Mouse (Mus musculus): ENCODE measurements around the gene Gm20388. TPM values are rescaled to one million over a fixed set of nuclear protein-coding genes. Genes with fewer than 3 reads are reported as not detected.

Gm20388 gene
- total RNA-seq, 1 experiment from 2014 or later = 10.0 TPM

DNA sequence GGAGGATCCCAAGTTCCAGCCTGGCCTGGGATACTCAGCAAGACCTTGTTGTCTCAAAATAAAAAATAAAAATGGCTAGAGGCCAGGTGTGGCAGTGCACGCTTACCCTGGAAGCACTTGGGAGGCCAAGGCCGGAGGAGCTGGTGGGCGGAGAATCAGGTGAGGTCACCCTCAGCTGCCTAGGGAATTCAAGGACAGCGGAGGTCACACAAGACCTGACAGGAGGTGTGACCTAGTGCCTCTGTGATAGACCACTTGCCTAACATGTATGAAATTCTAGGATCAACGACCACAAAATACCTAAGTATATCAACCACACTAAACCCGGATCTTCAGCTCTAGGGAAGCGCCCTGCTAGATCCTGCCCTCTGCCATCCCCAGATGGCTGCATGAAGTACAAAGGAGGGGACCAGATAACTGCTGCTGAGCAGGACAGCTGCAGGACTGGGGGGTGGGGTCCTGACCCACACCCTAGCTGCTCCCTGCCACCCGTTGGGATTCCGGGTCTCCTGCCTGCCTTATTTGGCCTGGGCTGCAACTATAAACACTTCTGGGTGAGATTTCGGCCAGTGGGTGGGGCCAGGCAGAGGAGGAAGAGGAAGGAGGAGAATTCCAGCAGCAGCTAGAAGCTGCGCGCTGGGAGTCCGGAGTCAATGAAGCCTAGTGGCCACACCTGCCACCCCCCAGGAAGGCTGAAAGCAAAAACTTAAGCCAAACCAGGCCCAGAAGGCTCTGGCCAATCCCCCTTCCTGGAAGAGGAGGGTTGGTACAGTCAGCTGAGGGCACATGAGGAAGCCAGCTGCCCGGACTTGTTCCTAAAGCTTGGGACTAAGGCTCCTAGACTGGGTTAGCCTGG lies 2612.4 kb downstream of the Gm20388 start:
- no peak for ATAC-seq (replicated peaks; ENCODE audit: insufficient number of reproducible peaks, low FRiP score, low TSS enrichment, poor library complexity, severe bottlenecking)

DNA sequence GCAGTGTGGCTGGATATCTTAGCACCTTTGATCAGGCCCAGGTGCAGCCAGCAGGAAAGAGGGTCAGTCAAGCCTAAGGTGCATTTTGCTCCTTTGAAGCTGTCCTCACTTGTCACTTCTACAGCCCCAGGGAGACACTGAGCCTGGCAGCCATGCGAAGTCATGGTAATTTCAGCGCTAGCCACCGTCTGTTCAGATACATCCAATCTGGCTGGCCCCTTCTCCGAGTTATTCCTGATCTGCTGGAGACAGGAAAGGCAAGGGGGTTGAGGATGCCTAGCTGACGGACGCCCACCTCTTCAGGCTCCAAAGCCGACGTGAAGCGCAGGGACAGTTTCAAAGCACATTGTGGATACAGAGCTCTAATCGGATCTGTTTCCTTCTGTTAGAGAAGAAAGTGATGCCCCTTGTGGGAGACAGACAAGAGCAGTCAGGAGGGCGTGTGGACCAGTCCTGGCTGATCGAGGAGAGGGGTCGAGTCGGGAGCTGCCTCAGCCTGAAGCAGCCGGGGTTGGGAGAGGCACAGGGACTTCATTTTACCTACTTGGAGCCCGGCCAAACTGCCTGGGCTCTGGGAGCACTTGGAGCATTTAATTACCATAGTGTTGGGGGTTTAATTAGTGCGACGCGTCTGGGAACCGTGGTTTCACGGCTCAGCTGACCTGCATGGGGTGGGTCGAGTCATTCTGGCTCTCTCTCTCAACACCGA lies 2613.2 kb downstream of the Gm20388 start:
- ATAC-seq (replicated peaks; ENCODE audit: insufficient number of reproducible peaks, low FRiP score, low TSS enrichment, poor library complexity, severe bottlenecking) = no peak

- no peak for ATAC-seq (replicated peaks; ENCODE audit: insufficient number of reproducible peaks, low FRiP score, low TSS enrichment, poor library complexity, severe bottlenecking)
Observed at GRCm38 (mm10) chr8:122524506-122524905, 2613.9 kb downstream of the Gm20388 start.

DNA sequence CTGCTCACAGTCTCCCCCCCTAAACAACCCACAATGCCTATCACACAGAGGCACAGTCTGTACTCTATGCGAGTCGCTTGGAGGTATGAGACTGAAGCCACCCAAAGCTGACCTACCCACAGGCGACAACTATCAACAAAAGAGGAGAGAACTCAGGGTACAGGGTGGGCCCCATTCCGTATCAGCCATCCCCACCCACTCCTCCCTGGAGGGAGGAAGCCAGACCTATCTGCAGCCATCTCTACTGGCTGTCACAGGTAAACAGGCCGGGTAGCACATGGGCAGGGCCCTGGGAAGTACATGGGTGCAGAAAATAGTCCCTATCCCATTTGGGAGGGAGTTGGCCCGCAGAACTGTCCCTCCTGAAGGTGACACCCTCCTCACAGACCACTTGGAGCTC lies 2614.4 kb downstream of the Gm20388 start:
- no peak for ATAC-seq (replicated peaks; ENCODE audit: insufficient number of reproducible peaks, low FRiP score, low TSS enrichment, poor library complexity, severe bottlenecking)

DNA sequence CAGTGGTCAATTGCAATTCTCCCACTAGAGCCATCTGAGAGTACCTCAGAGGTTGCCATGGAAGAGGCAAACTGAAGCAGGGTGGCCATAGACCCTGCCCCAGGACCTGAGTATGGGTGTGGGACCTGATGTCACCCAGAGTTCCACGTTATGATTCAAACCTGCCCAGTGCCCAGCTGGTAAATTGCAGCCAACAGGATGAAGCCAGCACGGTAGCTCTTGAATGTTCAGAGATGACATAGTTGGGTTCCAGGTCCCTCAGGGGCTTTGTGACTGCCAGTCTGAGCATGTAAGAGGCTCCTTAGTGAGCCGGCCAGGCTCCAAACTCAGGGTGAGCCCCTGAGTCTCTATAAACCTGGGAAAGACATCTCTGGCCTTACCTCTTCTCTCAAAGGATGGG lies 2615.4 kb downstream of the Gm20388 start:
- no peak for ATAC-seq (replicated peaks; ENCODE audit: insufficient number of reproducible peaks, low FRiP score, low TSS enrichment, poor library complexity, severe bottlenecking)

- no peak for ATAC-seq (replicated peaks; ENCODE audit: insufficient number of reproducible peaks, low FRiP score, low TSS enrichment, poor library complexity, severe bottlenecking)
Observed at GRCm38 (mm10) chr8:122526526-122527170, 2616.0 kb downstream of the Gm20388 start.

- no peak for ATAC-seq (replicated peaks; ENCODE audit: insufficient number of reproducible peaks, low FRiP score, low TSS enrichment, poor library complexity, severe bottlenecking)
Observed at GRCm38 (mm10) chr8:122527937-122528336, 2617.3 kb downstream of the Gm20388 start.

- no peak for ATAC-seq (replicated peaks; ENCODE audit: insufficient number of reproducible peaks, low FRiP score, low TSS enrichment, poor library complexity, severe bottlenecking)
Observed at GRCm38 (mm10) chr8:122529159-122529558, 2618.5 kb downstream of the Gm20388 start.

DNA sequence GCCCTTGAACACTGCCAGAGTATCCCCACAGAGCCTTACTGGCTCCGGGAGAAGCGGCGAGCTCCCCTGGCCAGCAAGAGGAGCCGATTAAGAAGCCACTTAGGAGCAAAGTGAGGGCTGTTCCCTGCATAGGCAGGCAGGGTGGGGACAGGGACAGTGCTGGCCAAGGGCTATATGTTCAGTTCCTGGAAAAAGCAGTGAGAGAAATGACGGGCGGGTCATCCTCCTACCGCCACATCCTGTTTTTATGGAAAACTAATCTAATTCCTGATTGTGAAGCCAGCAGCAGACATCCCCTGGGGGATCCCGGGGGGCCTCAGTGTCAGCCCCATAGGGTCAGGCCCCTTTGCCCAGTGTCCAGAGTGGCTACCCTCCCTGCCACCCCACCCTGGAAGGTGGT lies 2620.7 kb downstream of the Gm20388 start:
- no peak for ATAC-seq (replicated peaks; ENCODE audit: insufficient number of reproducible peaks, low FRiP score, low TSS enrichment, poor library complexity, severe bottlenecking)

DNA sequence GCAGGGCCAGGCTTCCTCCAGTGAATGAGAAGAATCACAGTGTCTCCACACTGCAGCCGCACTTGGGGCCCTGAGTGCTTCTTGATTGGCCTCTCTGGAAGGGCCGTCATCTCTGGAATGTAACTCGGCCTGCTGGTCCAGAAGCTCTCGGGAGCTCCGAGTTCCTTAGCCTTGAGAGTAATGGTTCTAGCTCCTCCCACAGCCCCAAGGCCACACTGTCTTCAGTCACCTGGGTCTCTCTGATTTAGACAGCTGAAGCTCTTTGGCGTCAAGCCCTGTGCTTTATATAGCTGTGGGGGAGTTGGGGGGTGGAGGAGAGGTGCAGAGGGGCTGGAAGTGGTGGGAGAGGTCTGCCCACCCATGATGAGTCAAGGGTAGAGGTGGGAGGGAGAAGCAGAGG lies 2626.4 kb downstream of the Gm20388 start:
- no peak for ATAC-seq (replicated peaks; ENCODE audit: insufficient number of reproducible peaks, low FRiP score, low TSS enrichment, poor library complexity, severe bottlenecking)

GRCm38 (mm10) chr8:122537812-122538211 lies 2627.2 kb downstream of the Gm20388 start:
- ATAC-seq (replicated peaks; ENCODE audit: insufficient number of reproducible peaks, low FRiP score, low TSS enrichment, poor library complexity, severe bottlenecking) = no peak

DNA sequence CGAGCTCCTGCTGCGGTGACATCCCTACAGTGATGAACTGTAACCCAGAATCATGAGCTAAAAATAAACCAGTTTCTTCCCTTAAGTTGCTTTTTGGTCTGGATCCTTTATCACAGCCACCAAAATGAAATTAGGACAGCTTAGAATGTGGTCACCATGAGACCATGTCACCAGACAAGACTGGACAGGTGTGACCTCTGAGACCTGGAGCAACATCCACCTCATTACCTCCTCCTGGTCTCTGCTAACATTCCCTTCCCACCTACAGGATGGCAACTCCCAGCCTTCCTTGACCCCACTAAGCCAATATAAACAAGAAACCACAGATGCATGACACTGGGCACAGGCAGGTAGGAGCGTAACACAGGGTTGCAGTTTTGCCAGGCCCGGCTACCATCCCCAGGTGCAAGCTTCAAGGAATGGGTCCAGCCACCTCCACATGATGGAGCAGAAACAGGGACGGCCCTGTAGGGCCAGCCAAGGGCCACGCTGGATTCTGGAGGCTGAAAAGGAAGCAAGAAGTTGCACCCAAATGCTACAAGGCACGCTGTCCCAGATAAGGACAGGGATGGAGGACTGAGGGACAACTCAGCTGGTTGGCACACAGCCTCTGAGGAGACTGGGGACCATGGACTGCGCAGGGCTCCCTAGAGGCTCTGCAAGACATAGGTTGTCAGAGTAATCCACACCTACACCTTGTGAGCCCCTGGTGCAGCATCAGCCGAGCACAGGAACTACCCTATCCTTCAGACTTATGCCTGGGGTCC lies 2627.9 kb downstream of the Gm20388 start:
- no peak for ATAC-seq (replicated peaks; ENCODE audit: insufficient number of reproducible peaks, low FRiP score, low TSS enrichment, poor library complexity, severe bottlenecking)

GRCm38 (mm10) chr8:122544138-122544537 lies 2633.5 kb downstream of the Gm20388 start:
- no peak for ATAC-seq (replicated peaks; ENCODE audit: insufficient number of reproducible peaks, low FRiP score, low TSS enrichment, poor library complexity, severe bottlenecking)

DNA sequence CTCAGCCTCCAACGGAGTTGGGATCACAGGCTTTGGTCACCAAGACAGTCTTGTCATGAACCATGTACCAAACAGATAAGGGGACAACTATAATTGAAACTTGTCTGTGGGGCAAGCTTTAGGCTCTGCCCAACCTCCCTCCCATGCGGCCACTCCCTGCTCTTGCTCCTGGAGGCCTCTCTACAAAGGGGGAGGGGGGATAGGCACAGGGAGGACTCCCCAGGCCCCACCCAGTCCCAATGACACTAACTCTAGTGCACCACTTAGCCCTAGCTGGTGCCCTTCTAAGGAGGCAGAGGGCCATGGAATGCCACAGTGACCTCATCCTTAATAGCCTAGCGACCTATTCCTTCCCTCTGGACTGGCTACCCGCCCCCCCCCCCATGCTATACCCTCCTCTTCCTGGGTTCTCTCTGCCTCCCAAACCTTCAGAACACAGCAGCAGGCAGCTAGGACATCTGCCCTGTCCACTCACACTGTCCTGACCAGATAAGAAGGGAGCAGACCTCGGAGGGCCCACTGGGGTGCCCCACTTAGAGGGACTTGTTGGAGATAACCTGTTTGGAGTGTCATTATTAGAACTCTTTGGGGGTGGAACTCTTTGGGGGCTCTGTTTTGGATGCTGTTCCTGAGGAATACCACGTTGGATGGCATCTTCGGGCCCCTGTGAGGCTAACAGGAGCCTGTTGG lies 2635.6 kb downstream of the Gm20388 start:
- ATAC-seq (replicated peaks; ENCODE audit: insufficient number of reproducible peaks, low FRiP score, low TSS enrichment, poor library complexity, severe bottlenecking) = no peak

- ATAC-seq (replicated peaks; ENCODE audit: insufficient number of reproducible peaks, low FRiP score, low TSS enrichment, poor library complexity, severe bottlenecking) = no peak
Observed at GRCm38 (mm10) chr8:122546811-122547453, 2636.3 kb downstream of the Gm20388 start.

DNA sequence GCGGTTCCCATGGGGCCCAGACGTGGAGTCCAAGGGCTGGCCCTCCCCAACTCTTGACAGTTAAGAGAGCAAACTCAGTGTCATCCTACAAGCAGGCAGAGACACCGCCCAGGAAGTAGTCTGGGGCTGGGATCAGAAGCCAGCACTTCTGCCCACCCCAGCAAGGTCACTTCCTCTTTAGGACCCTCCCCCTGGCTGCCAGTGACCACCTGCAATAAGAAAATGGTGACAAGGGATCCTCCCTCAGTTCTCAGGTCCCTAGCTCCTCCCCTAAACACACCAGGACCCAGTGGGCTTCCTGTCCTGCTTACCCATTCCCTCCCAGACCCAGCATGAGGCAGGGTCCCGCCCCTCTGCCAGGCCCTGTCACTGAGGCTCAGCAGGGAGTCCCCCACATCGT lies 2637.2 kb downstream of the Gm20388 start:
- peak; percentile 84 for ATAC-seq (replicated peaks; ENCODE audit: insufficient number of reproducible peaks, low FRiP score, low TSS enrichment, poor library complexity, severe bottlenecking)

DNA sequence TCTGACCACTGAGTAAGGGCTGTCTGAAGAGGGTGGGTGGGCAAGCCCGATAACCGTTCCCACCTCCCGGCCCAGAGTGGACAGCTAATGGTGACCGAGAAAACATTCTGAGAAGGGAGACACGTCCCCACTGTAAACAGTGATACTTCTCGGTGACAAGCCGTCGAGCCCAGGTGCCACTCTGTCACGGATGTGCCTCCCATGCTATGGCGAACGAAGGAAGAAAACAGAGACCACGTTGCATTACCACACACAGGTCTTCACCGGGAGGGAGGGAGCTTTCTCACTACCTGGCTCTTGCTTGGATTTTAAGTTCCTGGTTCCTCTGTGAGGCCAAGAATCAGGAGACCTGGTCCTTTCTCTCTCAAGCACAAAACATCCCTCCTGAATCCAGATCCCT lies 2637.7 kb downstream of the Gm20388 start:
- no peak for ATAC-seq (replicated peaks; ENCODE audit: insufficient number of reproducible peaks, low FRiP score, low TSS enrichment, poor library complexity, severe bottlenecking)

- no peak for ATAC-seq (replicated peaks; ENCODE audit: insufficient number of reproducible peaks, low FRiP score, low TSS enrichment, poor library complexity, severe bottlenecking)
Observed at GRCm38 (mm10) chr8:122548891-122549439, 2638.3 kb downstream of the Gm20388 start.

Data from monocyte, adult 5-6 weeks (primary cell).